Mouse (Mus musculus) left cerebral cortex, adult 8-10 months (tissue): ENCODE measurements around the gene Wdr45. TPM values are rescaled to one million over a fixed set of nuclear protein-coding genes. Genes with fewer than 3 reads are reported as not detected.

ENCODE experiments used
- DNase-seq, 2 experiments: peaks; one replicate each; pipeline ENCODE4 v3.0.0; 2022; ENCODE audit warnings: low spot score in 2 of 2
- total RNA-seq, 4 experiments: library from RNA; stranded (reverse); gene quantifications; 2 replicates each; pipeline ENCODE4 v1.2.4; 2022

The Wdr45 gene
- total RNA-seq, 4 experiments from 2014 or later: 59.1 to 71.0 (median 67.8) TPM

DNA sequence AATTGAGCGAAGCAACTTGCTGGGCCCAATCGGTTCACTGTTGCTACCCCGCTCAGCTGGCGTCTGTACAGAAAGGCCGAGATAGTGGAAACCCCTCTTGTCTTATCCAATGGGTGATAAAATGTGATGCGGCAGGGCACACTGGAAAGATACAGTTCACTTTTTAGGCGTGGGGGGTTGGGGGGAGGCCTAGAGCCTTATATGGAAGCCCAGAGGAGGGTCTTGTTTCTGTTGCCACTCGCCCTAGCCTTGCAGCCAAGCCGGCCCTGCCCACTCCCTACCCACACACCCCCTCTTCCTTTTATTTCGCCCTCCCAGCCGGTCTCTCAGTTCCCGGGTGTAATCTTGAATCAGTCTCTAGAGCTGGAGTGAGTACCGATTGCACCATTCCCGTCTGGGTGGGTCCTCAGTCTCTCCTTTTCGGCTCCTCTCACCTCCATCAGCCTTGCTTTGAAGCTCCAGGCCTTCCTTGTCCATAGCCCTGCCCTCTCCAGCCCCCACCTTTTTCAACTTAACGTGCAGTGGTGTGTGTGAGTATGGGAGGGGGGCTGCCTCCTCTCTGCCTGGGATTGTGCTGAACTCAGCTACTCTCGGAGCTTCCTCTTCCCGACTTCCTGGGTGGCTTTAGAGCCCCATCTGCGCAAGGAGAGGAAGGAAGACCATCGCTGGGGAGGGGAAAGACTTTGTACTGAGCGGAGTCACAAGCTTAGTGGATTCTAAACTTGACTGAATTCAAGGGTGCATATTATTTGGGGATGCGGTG lies 49.7 kb downstream of the Wdr45 start:
- no peak for DNase-seq

DNA sequence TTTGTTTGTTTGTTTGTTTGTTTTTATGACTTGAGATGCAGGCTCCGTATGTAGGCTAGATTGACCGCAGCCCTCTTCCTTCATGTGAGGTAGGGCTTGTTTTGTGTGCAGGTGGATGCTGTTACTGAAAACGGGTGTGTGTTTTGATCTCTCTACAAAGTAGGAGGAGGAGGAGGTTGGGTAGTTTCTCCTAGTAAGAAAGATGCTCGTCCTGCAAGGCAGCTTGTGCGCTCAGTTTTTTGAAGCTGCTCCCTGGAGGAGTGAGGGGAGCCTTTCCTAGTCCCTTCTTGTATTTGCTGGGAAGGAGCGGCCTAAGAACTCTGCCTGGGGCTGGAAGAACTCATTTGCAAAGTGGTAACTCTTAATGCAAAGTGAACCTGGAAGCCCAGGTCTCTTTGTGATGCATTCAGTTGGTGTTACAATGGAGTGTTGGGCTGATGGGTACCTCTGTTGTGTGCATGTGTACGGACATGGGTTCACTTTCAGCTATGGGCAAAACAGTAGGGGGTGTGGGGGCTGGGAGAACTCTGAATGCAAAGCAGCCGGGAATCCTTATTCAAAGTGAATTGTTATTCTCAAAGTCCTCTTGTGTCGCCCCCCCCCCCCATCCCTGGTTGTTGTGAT lies 50.6 kb downstream of the Wdr45 start:
- no peak for DNase-seq

DNA sequence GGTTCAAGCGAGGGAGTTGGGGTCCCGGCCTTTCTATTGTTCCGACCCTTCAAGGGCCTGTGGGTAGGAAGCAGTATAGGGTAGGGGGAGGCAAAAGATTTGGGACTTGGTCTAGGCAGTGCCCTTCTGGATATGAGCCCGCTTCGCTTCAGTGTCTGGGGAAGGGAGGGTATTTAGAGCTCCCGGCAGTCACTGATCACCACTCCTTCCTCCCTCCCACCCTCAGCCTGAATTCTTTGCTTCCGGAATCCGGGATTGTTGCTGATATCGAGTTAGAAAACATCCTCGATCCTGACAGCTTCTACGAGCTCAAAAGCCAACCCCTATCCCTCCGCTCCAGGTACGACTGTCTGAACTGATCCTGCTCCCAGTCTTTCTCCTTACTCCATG lies 51.1 kb downstream of the Wdr45 start:
- DNase-seq: no peak

DNA sequence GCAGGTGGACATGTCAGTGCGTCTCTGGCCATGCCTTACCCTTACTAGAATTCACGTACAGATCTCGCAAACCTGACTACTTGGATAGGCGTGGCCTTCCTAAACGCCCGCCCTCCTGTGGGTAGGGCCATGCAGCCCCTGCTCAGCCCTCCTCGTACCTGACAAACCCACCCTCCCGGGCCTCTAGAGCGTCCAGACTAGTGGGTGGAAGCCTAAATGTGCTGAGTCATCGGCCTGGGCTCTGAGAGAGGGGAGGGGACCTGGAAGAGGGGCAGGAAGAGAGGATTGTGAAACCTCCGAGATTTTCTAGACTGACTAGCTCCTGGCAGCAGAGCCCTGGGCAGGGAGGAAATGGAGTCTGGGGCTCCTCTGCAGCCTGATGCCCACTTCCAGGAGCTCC lies 51.6 kb downstream of the Wdr45 start:
- DNase-seq: peak in 1 of 2 experiments; percentile 38

DNA sequence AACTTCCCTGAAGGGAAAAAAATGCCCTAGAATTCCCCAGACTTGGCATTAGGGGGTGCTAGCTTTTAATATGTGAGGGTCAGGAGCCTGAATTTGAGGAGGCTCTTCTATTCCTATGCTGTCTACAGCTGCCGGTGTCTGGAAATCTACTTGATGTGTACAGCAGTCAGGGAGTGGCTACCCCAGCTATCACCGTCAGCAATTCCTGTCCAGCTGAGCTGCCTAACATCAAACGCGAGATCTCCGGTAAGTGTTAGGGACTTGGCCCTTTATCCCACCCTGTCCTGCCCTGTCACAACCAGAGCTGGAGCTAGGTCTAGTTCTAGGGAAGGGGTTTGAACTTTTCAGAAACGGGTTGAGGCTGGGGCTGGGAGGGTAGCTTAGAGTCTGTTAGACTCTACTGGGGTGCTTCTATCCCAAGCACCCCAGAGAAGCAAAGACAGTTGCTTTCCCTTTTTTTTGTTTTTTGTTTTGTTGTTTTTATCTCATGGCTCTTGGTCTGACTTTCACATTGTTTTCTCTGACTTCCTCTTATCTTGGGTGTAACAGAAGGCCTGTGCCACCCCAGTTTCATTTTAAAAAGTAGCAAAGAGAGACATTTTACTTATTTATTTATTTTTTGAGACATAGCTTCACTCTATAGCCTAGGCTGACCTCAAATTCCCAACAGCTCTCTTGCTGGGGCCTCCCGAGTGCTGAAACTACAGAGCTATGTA lies 55.3 kb downstream of the Wdr45 start:
- DNase-seq: no peak

GRCm38 (mm10) chrX:7772766-7773165 lies 58.6 kb downstream of the Wdr45 start:
- DNase-seq: no peak

- no peak for DNase-seq
Observed at GRCm38 (mm10) chrX:7775501-7776205, 61.5 kb downstream of the Wdr45 start.

GRCm38 (mm10) chrX:7776329-7777082 lies 62.4 kb downstream of the Wdr45 start:
- peak in 1 of 2 experiments; percentile 26 for DNase-seq

Other genes starting within 250 kb of the Wdr45 start
- under 1 TPM in 1 of 4 experiments, not detected in 3; 0.18 TPM for gene Foxp3, start 140.7 kb upstream of the Wdr45 start, total RNA-seq
- 10 to 100 TPM; 21.4 to 30.0 (median 22.8) TPM for gene Ppp1r3f, start 140.1 kb upstream of the Wdr45 start, total RNA-seq
- gene Ccdc22, start 108.8 kb upstream of the Wdr45 start, total RNA-seq: 10 to 100 TPM; 25.5 to 31.1 (median 29.7) TPM
- gene Cacna1f, start 107.2 kb upstream of the Wdr45 start, total RNA-seq: under 1 TPM in 3 of 4 experiments, not detected in 1; 0.07 to 0.14 (median 0.11) TPM
- gene Syp, start 75.9 kb upstream of the Wdr45 start, total RNA-seq: 1,000 to 10,000 TPM; 1,778 to 2,065 (median 1,954) TPM
- 1 to 10 TPM; 1.7 to 2.9 (median 2.6) TPM for gene Prickle3, start 57.1 kb upstream of the Wdr45 start, total RNA-seq
- 10 to 100 TPM in 2 of 4 experiments, 1 to 10 TPM in 2; 6.3 to 11.0 (median 10.2) TPM for gene Plp2, start 42.9 kb upstream of the Wdr45 start, total RNA-seq
- gene Magix, start 33.1 kb upstream of the Wdr45 start, total RNA-seq: under 1 TPM in 3 of 4 experiments, not detected in 1; 0.26 to 0.46 (median 0.26) TPM
- gene Gpkow, start 17.2 kb upstream of the Wdr45 start, total RNA-seq: 10 to 100 TPM; 32.9 to 36.4 (median 33.5) TPM
- under 1 TPM in 1 of 4 experiments, not detected in 3; 0.74 TPM for gene Gm45208, start 7.9 kb downstream of the Wdr45 start, total RNA-seq
- 100 to 1,000 TPM in 3 of 4 experiments, 10 to 100 TPM in 1; 93.3 to 107 (median 103) TPM for gene Praf2, start 14.1 kb downstream of the Wdr45 start, total RNA-seq
- gene Ccdc120, start 36.6 kb downstream of the Wdr45 start, total RNA-seq: 10 to 100 TPM; 15.7 to 26.0 (median 17.6) TPM
- gene Tfe3, start 48.2 kb downstream of the Wdr45 start, total RNA-seq: 10 to 100 TPM; 34.5 to 36.0 (median 35.1) TPM
- gene Gripap1, start 75.4 kb downstream of the Wdr45 start, total RNA-seq: 100 to 1,000 TPM; 106 to 111 (median 107) TPM
- gene Kcnd1, start 108.0 kb downstream of the Wdr45 start, total RNA-seq: 10 to 100 TPM in 3 of 4 experiments, 1 to 10 TPM in 1; 7.6 to 10.9 (median 10.4) TPM
- gene Otud5, start 127.0 kb downstream of the Wdr45 start, total RNA-seq: 10 to 100 TPM; 76.2 to 84.7 (median 78.7) TPM
- 10 to 100 TPM; 45.5 to 49.9 (median 46.2) TPM for gene Pim2, start 163.9 kb downstream of the Wdr45 start, total RNA-seq
- gene Slc35a2, start 169.7 kb downstream of the Wdr45 start, total RNA-seq: 10 to 100 TPM; 28.2 to 47.5 (median 42.3) TPM
- gene Pqbp1, start 184.9 kb downstream of the Wdr45 start, total RNA-seq: 10 to 100 TPM; 79.2 to 89.9 (median 84.2) TPM
- 10 to 100 TPM; 22.9 to 33.3 (median 29.3) TPM for gene Timm17b, start 185.0 kb downstream of the Wdr45 start, total RNA-seq
- gene Gm10491, start 193.5 kb downstream of the Wdr45 start, total RNA-seq: not detected
- gene Gm10490, start 195.2 kb downstream of the Wdr45 start, total RNA-seq: 1 to 10 TPM in 1 of 4 experiments, not detected in 3; 1.4 TPM
- gene Pcsk1n, start 205.5 kb downstream of the Wdr45 start, total RNA-seq: 100 to 1,000 TPM; 412 to 461 (median 441) TPM
- not detected for gene Eras, start 214.3 kb downstream of the Wdr45 start, total RNA-seq
- gene Hdac6, start 233.6 kb downstream of the Wdr45 start, total RNA-seq: 10 to 100 TPM; 45.1 to 52.4 (median 46.9) TPM